Mouse (Mus musculus) embryo, embryonic 9.5 days (tissue): Measurements from ENCODE around the gene Plekhd1.

ENCODE experiments used
- DNase-seq: peaks from one replicate; pipeline ENCODE4 v3.0.0-alpha.2; 2017; ENCODE audit errors: extremely low spot score

Gene Plekhd1

DNA sequence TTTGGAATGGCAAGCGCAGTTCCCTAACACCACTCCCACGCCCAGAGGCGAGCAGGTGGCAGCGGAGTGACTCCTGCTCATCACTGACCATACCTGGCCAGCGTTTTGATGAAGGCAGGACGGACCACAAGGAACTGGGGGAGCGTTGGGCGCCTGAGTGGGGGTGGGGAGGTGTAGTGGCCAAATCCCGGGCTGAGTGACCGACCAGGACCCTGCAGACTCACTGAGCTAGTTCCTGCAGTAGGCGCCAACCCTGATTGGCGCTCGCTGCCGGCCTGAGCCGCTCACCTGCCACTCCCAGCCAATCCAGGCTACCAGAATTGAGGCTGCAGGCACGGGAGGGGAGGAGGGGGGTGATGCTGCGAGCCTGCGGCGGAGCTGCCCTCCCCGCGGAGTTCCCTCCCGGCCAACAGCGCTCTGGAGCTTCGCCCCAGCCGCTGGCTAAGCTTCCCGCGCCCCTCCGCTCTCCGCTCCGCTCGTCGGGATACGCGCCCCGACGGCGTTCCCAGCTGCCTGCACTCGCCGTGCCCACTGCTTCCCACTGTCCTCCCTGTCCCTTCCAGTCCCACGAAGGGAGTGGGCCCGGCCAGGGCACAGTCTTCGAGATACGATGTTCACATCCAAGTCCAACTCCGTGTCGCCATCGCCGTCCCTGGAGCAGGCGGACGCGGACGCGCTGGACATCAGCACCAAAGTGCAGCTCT lies at the start of gene Plekhd1:
TSS of gene Plekhd1 (plus strand) at position 323 of the 704 bp plus-strand sequence.
- DNase-seq: peak; percentile 56

DNA sequence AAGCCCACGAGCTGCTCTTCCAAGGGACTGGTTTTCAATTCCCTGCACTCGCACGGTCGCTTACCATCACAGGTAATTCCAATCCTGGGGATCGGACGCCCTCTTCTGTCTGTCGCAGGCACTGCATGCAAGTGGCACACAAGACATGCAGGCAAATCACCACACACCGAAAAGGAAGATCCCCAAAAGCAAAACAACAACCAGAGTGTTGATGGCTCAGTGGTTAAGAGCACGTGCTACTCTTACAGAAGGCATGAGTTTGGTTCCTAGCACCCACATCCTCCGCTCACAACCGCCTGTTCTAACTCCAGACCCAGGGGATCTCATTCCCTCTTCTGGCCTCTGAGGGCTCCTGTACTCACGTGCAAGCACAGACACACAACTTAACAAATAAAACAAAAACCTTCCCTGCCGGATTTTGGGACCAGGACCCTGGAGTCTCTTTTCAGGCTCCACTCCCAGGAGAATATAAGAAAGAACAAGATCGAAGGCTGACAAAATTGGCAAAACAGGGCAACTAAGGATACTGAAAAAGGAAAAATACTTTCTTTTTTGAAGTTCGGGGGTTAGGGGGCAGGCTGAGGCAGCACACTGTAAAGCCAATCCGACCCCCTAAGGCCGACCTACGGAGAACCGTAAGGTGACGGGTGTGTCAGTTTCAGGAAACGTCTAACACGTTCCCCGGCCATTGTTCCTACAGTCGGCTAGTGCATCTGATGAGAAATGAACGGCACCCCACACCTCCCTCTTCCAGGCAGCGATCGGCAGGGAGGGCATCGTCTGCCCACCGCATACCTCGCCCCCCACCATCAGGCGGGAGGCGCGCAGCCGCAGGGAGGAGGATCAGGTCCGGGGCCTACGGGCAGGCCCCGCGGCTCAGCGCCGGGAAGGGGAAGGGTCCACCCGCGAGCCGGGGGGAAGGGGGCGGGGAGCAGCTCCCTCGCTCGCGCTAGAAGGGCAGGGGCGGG lies 49.4 kb upstream of the Plekhd1 start:
- peak; percentile 76 for DNase-seq

DNA sequence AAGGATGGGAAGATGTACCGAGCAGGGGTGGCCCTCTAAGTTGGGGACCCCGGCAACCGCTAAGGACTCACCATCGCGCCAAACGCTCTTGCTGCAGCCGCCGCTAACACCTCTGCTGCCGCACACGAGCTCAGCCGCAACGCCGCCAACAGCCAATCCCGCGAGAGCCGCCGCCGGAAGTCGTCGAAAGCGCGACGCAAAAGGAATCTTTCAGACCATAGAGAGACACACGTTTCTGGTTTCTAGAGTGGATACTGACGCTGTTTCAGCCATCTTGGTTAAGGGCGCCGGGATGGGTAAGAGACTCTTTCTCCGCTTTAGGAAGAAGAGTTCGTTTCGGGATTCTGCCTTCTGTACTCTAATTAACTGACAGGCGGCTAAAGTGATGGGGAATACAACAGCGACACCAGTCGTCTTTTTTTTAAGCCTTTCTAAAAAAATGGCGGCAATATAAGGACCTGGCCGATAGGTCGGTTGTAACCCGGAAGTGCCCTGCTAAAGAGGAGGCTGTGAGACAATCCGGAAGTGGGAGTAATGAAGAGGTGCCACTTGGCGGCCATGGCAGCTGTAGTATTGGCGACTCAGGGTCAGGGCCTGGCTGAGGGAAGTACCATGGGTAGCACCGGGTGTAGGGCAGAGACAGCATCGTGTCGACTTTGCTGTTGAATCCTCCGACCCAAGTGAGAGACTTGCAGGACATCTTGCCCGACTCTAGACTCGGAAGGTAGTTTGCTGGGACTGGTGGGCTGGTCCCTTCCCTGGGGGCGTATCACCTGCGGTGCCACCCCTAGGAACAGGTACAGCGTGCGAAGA lies 48.5 kb upstream of the Plekhd1 start, which contains the start of the genes Slc39a9 and Erh:
TSS of gene Slc39a9 (plus strand) at position 191 of the 813 bp plus-strand sequence.
TSS of gene Erh (minus strand) at position 649 of the 813 bp plus-strand sequence.
- peak; percentile 94 for DNase-seq

DNA sequence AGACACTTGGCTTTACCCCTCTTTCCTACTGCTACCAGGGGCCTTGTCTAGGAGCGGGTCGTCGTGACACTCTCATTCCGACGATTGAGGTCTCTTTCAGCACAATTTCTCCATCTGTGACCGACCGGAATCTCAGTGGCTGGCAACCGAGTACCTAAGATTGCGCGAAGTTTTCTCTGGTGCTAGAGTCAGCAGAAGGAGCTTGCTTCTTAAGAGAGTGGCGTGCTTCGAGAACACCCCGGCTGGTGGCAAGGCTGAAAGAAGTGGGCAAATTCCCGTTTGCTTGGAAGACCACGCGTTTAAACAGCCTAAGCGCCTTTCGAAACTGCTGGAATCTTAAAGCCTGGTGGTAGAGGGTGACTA lies 47.9 kb upstream of the Plekhd1 start:
- DNase-seq: no peak

DNA sequence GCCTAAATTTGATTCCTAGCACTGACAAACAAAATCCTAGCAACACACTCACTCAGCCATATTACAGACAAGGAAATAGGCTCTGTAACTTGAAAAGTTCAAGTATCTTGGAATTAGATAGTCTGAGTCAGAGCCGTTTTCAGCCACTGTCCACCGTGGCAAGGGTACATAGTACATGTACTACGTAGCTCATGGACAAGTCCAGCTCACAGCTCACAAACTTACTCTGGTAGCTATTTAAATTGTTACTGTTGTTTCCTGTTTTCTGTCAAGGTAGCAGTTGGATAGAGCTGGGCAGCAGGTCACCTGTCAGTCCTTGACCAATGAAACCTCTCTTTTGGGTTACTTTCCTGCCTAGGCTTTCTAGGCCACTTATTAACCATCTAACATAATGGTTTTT lies 46.0 kb upstream of the Plekhd1 start:
- DNase-seq: no peak

DNA sequence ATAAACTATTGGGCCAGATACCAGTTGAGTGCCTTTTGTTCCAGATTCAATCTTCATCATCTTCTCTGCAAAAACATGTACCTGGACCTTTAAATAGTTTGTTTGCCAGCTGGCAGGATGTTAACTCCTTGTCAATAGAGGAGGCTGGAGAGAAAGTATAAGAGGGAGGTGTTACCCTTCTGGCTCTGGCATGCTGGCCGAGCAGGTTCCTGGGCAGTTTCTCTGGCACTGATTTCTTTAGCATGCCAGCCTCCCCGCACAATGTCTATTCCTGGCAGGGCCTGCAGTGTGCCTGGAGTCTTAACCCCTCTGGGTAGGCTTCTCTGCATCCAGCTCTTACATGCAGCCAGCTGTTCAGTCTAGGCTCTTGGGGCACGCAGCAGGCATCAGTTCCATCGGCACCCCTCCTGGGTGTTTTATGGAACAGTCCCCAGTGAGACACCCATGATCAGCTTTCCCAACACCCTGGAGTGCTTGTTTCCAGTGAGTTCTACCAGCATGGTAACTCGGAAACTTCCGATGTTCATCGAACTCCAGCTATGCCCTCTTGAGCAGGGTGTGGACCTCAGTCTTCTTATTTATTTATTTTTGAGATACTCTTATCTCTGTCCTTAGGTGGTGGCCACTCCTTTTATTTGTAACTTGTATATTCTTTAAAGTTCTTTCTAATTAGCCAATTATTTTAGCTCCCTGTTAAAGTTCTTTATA lies 38.3 kb upstream of the Plekhd1 start:
- no peak for DNase-seq

DNA sequence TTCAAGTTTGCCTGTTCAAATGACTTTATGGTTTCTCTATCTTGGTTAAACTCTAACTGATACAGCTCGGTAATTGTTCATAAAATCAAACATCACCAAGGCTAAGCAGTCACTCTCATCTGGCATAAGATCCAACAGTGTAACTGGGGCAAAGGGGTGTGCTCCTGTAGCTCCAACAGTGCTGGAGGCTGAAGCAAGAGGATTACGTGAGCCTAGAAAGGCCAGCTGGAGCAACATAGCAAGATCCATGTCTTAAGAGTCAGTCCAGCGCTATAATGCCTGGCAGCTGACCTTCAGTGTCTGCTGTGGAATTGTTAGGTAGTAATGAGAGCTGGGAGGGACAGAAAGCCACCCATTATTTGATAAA lies 37.7 kb upstream of the Plekhd1 start:
- DNase-seq: no peak

DNA sequence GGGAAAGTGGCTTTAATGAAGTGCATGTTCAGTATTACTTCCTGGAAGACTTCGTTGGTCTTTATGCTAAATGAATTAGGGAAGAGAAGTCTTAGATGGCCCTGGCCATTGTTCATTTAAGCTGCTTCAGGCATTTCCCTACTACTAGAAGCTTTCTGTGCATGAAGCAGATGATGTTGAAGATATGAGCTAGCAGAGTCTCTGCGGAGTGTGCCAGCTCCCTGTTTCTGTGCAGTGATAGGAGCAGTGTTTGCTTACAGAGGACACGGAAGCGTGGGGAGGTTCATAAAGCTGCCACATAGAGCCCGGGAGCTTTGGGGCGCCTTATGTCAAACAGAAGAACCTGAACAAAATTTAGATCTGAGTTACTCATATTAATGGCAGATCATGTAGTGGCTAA lies 33.7 kb upstream of the Plekhd1 start:
- DNase-seq: no peak

DNA sequence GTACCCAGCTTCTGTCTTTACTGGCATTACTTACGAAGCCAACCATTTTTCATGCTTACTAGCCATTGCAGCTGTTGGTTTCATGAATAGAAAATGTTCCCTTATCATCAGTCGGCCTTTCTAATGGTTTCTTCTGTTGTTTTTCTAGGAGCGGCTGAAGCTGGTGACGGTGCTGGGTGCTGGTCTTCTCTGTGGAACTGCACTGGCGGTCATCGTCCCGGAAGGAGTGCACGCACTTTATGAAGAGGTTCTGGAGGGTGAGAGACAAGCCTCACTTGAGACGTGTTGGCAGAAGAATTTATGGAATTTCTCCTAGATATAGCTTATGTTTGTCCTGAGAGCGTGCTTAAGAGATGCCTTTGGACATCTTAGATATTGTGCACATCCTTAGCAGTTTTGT lies 30.1 kb upstream of the Plekhd1 start:
- DNase-seq: no peak

DNA sequence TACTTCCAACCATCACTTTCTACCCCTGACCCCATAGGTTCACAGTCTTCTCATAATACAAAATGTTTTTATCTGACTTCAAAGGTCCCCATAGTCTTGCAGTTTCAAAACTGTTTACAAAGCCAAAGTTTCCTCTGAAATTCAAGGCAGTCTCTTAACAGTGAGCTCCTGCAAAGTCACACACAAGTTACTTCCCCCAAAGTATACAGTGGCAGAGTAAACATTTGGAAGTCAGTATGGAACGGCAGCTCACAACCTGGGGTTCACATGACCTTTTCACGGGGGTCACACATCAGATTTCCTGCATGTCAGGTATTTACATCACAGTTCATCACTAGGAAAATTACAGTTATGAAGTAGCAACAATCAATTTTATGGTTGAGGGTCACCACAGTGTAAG lies 28.5 kb upstream of the Plekhd1 start:
- DNase-seq: no peak

DNA sequence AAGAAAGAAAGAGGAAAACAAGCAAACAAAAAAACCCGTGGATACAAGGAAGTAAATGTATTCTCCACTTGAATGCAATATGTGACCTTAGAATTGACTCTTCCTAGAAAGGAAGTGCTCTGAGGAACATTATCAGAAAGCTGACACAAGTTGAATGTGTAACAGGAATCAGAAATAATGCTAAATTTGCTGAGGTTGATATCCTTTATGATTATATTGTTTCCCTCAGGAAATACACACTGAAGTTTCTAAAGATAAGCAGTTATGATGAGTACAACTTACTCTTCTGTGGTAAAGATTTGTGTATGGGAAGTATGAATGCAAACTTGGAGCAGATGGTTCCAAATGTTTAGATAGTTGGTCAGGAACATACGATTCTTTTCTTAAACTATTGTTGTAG lies 24.0 kb upstream of the Plekhd1 start:
- DNase-seq: no peak

DNA sequence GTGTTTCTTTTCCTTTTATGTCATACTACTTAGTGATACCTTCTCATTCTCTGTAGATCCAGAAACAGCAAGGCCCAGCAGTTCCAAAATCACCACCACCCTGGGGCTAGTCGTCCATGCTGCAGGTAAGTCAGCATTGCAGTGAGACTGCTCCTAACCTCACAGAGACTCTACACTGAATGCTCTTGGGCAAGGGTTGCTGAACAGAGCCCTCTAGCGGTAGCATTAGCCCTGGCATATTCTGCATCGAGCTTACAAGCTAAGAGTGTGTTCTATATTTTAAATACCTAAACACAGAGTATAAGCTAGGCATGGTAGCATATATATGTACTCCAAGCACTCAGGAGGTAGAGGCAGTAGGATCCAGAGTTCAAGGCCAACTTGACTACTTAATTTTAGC lies 19.2 kb upstream of the Plekhd1 start:
- peak; percentile 35 for DNase-seq

DNA sequence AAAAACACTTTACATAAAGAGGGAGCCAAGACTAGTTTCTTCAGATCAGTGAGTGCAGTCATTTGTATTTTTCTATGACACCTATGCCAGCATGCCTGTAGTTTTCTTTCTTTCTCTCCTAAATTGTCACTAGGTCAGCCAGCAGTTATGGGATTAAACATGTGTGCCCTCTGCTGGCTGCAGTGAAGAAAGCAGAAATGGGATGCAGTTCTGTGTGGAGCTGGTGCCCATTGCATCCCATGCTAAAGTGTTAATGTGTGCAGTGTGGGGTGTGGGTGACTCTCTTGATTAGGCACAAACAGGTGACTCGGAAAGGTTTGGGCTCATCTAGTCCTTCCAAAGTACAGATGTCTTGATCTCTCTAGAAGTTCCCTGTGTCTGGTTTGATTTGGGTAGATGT lies 11.1 kb upstream of the Plekhd1 start:
- no peak for DNase-seq

DNA sequence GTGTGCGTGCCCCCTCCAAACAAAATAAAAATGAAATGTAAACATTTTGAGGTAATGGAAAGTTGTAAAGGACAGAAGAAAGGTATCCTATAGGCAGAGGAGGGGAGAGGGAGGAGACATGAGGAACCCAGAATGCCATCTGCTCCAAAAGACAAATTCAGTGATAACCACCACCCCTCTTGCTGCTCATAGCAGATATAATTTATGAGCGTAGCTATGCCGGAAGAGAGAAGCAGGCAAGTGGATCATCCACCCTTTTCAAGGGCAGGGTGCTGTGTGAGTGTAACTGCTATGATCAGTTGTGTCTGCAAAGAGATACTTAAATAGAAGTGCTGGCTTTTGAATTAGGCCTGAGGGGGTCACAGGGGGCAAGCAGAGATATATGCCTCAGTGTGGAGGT lies 8.8 kb upstream of the Plekhd1 start:
- no peak for DNase-seq

DNA sequence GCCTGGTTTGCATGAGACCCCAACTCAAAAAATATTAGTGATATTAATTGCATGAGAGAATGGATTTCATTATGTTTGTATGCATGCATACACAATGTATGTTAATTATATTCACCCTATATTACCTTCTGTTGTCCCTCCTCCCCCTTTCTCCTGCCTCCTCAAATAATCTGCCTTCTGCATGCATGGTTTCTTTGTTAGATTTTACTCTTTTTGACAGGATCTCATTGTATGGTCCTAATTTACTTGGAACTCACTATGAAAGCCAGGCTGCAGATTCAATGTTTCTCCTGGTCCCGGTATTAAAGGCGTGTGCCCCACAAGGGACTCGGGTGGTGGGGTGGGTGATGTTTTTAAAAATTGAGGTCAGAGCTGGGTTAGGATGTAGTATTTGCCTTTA lies 8.1 kb upstream of the Plekhd1 start:
- DNase-seq: no peak

DNA sequence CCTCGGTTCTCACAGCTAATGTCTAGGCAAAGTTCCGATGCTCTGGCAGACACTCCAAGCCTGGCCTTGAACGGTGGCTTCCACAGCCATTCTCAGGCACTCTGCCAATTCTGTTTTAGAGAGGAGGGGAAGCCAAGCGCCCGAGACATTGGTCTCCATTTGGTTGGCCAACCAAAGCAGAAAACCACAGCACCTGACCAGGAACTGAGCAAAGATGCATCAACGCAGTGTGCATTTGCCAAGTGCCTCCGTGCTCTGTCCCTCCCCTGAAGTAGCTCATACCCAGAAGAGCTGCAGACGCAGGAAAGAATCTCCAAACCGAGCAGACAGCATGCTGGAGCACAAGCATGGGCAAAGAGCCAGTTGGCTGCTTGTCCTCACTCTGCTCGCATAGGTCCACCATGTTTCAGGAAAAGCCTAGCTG lies 4.6 kb upstream of the Plekhd1 start:
- DNase-seq: no peak

DNA sequence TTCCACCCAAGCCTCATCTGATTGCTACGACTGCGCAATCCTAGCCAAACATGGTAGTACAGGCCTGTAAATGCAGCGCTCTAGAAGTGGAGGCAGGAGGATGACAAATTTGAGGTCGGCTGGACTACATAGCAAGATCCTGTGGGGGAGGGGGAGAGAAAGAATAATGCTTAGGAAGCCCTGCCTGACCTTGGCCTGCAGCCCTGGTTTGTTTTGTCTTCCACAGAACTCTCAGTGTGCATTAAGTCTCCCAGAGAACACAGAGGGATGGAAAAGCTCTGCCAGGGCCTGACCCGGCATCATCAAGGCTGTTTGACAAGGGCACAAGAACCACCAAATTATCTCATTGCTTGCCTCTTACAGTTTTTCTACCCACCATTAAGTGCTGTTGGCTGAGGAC lies 2.7 kb upstream of the Plekhd1 start:
- DNase-seq: no peak

DNA sequence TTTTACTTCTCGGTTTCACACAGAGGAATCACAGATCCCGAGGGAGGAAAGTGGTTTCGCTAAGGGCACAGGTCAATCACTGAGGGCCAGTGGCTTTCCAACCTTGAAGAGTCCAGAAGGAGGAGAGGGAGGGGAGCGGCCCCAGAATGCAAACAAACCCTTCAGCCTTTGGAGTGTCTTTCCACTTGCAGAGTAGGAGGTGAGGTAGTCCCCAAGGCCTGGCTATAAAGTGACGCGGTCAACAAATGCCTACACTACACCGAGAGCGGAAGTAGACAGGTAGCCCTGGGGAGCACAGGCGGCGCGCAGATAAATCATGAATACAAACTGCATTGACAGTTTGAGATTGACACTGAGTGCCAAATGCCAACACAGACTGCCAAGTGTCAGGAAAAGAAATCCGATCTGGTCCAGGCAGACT lies 710 bp upstream of the Plekhd1 start:
- peak; percentile 25 for DNase-seq

DNA sequence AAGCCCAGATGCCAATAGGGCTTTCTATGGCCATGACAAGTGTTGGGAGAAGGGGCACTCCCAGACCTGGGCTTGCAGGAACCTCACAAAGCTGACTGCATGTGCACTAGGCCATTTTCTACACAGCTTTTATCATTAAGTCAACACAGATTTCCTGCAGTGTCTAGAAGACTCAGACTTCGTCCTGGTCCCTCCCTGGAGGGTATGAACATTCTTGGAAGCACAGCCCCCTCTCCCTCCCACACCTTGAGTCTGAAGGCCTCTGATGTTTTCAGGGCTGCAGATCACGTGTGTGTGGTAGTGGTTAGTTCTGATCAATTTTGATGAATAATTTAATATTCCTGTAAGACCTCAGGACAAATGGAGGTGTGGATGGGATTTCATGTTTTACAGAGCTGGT lies 1.3 kb downstream of the Plekhd1 start:
- DNase-seq: no peak

DNA sequence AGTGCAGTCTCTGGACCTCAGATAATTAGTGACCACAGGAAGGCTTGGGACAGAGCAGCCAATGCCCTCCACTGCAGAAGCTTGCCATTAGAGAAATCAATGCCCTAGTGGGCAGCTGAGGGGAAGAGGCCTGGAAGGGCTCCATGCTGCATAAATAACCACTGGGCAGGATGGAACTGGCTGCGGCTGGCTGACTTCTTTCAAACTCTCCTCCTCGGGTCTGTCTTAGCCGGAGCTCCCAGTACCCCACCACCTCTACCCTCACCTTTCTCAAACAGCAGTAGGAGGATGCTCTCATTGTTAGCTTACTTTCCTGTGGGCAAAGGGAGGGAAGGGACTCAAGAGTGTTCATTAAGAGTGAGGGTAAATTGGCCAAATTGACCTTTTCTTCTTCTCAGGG lies 2.6 kb downstream of the Plekhd1 start:
- no peak for DNase-seq

DNA sequence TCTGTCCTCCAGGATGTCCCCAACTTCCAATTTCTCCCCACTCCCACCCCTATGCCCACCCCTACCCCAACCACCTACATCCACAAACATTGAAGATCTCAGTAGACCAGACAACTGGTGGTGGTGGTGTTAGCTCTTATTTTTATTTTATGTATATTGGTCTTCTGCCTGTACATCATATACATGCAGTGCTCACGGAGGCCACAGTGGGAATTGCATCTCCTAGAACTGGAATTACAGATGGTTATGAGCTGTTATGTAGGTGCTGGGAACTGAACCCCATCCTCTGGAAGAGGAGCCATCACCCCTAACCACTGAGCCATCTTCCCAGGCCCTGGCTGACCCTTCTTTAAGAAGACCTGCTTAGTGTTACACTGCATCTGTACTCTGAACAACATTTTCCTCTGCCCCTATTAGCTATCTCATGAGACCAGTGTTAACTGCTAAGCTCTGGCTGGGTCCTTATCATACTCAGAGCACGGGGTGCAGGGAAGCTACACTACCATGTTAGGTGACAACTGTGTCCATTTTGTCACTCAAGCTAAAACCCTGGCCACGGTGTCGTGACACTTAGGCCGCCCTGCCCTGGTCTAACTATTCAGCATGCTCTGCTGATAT lies 6.2 kb downstream of the Plekhd1 start:
- no peak for DNase-seq
